Mouse (Mus musculus): ENCODE measurements around the gene Slc6a21. TPM values are rescaled to one million over a fixed set of nuclear protein-coding genes. Genes with fewer than 3 reads are reported as not detected.

Slc6a21 gene
- total RNA-seq (2023) = 0.95 to 1.4 TPM (median 0.98 TPM) in 3 of 4 replicates, not detected in the other

DNA sequence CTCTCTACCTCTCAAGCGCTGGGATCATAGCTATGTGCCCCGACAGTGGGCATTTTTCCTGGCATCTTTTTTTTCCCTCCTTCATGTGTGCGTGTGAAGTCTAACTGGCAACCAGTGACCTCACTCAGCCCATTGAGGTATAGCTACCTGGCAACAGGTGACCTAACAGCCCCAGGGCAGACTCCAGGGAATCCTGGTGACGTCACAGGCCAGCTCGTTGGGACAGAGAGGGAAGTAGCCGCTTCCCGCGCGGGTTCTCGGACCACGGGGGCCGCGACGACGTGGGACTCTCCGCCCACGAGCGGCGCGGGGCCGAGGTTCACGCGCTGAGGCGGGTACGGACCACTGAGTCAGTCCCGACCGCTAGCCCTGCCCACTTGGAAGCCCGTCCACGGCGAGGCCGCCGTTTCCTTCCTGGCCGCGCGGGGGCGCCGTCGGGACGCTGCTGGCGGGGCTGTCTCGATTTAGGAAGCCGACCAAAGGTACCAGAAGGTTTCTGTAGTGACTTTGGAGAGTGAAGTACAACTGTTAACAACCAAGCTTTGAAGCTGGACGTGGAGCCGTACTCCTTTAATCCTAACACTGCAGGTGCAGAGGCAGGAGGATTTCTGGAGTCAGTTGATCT, at the start of gene Slc6a21:
Slc6a21 (plus strand) TSS at position 378 of the 625 bp plus-strand sequence.

DNA sequence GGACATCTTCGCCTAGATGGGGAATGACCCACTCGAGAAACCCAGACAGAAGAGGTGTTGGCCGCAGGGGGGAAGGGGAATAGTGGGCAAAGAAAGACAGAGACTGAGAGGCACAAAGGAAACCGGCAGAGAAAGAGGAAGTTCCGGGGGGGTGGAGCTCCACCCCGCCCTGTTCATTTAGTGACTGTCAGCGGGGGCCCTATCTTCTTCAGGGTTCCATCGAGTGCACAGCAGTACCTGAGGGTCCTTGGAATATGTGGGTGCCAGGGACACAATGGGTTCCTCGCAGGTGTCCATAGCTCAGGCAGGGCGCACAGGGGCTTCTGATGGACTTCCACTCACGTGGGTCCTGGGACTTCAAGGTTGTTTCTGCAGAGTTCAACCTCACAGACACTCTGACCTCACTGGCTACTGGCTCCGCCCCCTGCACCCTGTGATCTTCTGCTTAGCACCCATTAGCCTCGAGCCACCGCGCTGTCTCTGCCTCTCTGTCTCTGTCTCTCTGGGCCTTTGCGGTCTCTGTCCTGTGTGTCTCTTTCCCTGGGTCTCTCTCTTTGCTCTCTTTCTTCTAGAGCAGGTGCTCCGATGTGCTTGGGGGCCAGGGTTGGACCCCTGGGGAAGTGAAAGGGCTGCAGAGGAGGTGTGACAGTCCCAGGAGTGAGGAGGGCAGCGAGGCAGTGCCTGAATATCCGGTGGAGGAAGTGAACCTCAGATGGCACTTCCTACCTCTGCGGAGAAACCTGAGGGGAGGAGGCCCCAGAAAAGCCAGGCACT, 38.4 kb upstream of the Slc6a21 start, which contains the start of gene Cd37:
Cd37 (minus strand) TSS at position 393 of the 774 bp plus-strand sequence.

DNA sequence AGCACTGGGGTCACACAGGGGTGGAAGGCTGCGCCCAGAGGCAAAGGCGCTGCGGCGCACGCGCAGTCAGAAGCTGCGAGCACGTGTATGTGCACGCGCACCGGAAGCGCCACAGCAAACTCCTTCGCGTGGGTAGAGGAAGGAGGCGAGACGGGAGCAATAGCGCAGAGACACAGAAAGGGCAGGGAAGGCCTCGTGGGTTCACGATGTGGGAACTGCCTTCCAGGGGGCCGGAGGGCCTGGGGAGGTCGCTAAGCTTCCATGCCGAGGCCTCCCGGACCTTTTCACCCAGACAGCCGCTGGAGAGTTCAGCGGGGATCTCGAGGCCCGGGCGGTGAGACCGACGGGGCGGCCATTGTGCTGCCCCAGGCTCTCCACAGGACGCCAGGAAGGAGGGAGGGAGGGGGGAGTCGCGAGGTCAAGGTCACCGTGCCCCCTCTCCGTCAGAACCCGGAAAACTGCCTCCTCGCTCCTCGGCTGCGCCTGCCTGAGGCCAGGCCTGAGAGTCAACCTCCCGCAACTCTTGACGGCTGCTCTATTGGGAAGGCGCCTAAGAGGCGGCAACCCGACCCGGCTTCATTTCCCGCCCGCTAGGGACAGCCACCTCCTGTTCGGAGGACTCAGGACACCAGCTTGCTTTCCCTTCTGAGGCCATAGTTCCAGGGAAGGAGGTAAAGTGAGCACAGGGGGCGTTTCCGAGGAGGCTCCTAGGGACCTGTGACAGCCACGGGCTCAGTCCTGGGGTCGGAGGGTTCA, 36.5 kb upstream of the Slc6a21 start, which contains the start of gene Slc6a16:
Slc6a16 (plus strand) TSS at position 453 of the 756 bp plus-strand sequence.

DNA sequence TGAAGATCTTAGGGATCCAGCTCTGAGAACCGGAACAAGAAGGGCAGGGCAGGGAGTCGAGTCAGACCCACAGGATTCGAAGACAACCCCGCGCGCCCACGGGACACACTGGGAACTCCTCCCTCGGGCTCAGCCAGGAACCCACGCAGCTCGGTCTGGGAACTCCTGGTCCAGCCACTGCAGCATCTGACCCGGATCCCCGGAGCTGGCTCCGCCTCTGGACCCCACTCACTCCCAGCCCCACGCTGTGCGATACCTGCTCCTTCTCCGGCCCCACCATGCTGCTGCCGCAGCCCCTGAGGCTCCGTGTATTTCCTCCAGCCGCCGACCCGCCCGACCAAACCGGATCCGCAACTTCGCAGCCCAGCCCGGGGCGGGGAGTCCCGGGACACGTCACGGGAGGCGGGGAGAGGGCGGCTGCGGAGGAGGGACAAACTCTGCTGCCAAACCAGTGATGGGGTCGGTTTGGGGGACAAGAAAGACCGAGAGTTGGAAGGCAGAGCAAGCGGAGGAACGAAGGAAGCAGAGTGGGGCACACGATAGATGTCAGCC, 56.2 kb downstream of the Slc6a21 start, which contains the start of gene Trpm4:
Trpm4 (minus strand) TSS at position 350 of the 552 bp plus-strand sequence.

DNA sequence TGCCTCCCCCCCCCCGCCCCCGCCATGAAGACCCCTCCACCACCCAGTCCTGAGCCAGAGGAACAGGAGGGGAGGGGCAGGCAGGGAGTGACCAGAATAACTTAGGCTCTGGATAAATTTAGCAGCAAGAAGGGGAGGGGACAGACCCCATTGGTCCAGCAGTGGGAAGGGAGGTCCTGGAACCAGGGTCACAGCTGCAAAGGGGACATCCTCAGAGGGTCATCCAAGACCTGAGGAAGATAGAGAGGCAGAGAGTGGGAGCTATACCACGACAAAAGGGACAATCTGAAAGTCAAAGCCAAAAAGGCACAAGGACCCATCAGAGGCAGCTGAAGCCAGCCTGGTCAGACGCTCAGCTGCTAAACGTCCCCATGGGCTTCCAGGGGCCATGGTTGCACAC, 57.7 kb downstream of the Slc6a21 start, which contains the start of gene Hrc:
Hrc (plus strand) TSS at position 235 of the 400 bp plus-strand sequence.

Other genes starting within 250 kb of the Slc6a21 start
- gene Prr12, start 224.6 kb upstream of the Slc6a21 start, total RNA-seq (2023) = 69.9 to 75.6 TPM (median 73.7 TPM) in 4 replicates
- gene Nosip, start 215.1 kb upstream of the Slc6a21 start, total RNA-seq (2023) = 51.4 to 59.1 TPM (median 57.5 TPM) in 4 replicates
- 2.5 to 3.6 TPM (median 3.0 TPM) in 4 replicates for gene Prrg2, start 214.8 kb upstream of the Slc6a21 start, total RNA-seq (2023)
- gene Rcn3, start 185.3 kb upstream of the Slc6a21 start, total RNA-seq (2023) = 2.1 to 5.0 TPM (median 2.8 TPM) in 4 replicates
- 27.9 to 34.9 TPM (median 30.5 TPM) in 4 replicates for gene Fcgrt, start 173.7 kb upstream of the Slc6a21 start, total RNA-seq (2023)
- 2,382 to 2,495 TPM (median 2,446 TPM) in 4 replicates for gene Rps11, start 153.1 kb upstream of the Slc6a21 start, total RNA-seq (2023)
- 4,153 to 4,573 TPM (median 4,453 TPM) in 4 replicates for gene Rpl13a, start 148.8 kb upstream of the Slc6a21 start, total RNA-seq (2023)
- gene Gm45713, start 141.3 kb upstream of the Slc6a21 start, total RNA-seq (2023) = not detected in 4 replicates
- 65.5 to 79.4 TPM (median 71.3 TPM) in 4 replicates for gene Flt3l, start 141.1 kb upstream of the Slc6a21 start, total RNA-seq (2023)
- 40.9 to 53.7 TPM (median 42.8 TPM) in 4 replicates for gene Pih1d1, start 123.2 kb upstream of the Slc6a21 start, total RNA-seq (2023)
- gene Aldh16a1, start 122.9 kb upstream of the Slc6a21 start, total RNA-seq (2023) = 104 to 117 TPM (median 113 TPM) in 4 replicates
- not detected in 4 replicates for gene Slc17a7, start 113.6 kb upstream of the Slc6a21 start, total RNA-seq (2023)
- gene Gfy, start 97.9 kb upstream of the Slc6a21 start, total RNA-seq (2023) = not detected in 4 replicates
- not detected in 4 replicates for gene Pth2, start 96.5 kb upstream of the Slc6a21 start, total RNA-seq (2023)
- gene Ccdc155, start 72.6 kb upstream of the Slc6a21 start, total RNA-seq (2023) = 0.33 to 1.3 TPM (median 0.63 TPM) in 4 replicates
- gene Dkkl1, start 65.4 kb upstream of the Slc6a21 start, total RNA-seq (2023) = 0.86 to 2.6 TPM (median 1.2 TPM) in 3 of 4 replicates, not detected in the other
- gene Tead2, start 61.8 kb upstream of the Slc6a21 start, total RNA-seq (2023) = not detected in 4 replicates
- 1,712 to 1,809 TPM (median 1,728 TPM) in 4 replicates for gene Cd37, start 38.4 kb upstream of the Slc6a21 start, total RNA-seq (2023)
- gene Slc6a16, start 36.4 kb upstream of the Slc6a21 start, total RNA-seq (2023) = not detected in 4 replicates
- 10.6 to 12.8 TPM (median 11.5 TPM) in 4 replicates for gene Trpm4, start 56.3 kb downstream of the Slc6a21 start, total RNA-seq (2023)
- not detected in 4 replicates for gene Hrc, start 57.8 kb downstream of the Slc6a21 start, total RNA-seq (2023)
- 0.21 to 0.47 TPM (median 0.43 TPM) in 3 of 4 replicates, not detected in the other for gene Ppfia3, start 89.5 kb downstream of the Slc6a21 start, total RNA-seq (2023)
- 1.8 to 2.4 TPM in 2 of 4 replicates, not detected in the others for gene Lin7b, start 93.1 kb downstream of the Slc6a21 start, total RNA-seq (2023)
- 589 to 644 TPM (median 622 TPM) in 4 replicates for gene Snrnp70, start 118.2 kb downstream of the Slc6a21 start, total RNA-seq (2023)
- gene Kcna7, start 128.1 kb downstream of the Slc6a21 start, total RNA-seq (2023) = not detected in 4 replicates
- gene Ntf5, start 136.2 kb downstream of the Slc6a21 start, total RNA-seq (2023) = not detected in 4 replicates
- gene Lhb, start 143.3 kb downstream of the Slc6a21 start, total RNA-seq (2023) = not detected in 4 replicates
- 15.2 to 18.0 TPM (median 16.1 TPM) in 4 replicates for gene Gys1, start 157.3 kb downstream of the Slc6a21 start, total RNA-seq (2023)
- 40.7 to 51.8 TPM (median 44.5 TPM) in 4 replicates for gene Ruvbl2, start 160.6 kb downstream of the Slc6a21 start, total RNA-seq (2023)
- gene Ftl1, start 182.4 kb downstream of the Slc6a21 start, total RNA-seq (2023) = 663 to 714 TPM (median 691 TPM) in 4 replicates
- 111 to 118 TPM (median 114 TPM) in 4 replicates for gene Bax, start 189.4 kb downstream of the Slc6a21 start, total RNA-seq (2023)
- gene Tulp2, start 204.4 kb downstream of the Slc6a21 start, total RNA-seq (2023) = not detected in 4 replicates
- gene Gm45808, start 209.3 kb downstream of the Slc6a21 start, total RNA-seq (2023) = 0.98 to 2.1 TPM in 2 of 4 replicates, not detected in the others
- gene Dhdh, start 211.3 kb downstream of the Slc6a21 start, total RNA-seq (2023) = 2.7 to 4.4 TPM (median 3.5 TPM) in 4 replicates
- 71.0 to 90.0 TPM (median 76.5 TPM) in 4 replicates for gene Nucb1, start 232.9 kb downstream of the Slc6a21 start, total RNA-seq (2023)
- gene Ppp1r15a, start 248.8 kb downstream of the Slc6a21 start, total RNA-seq (2023) = 1,459 to 1,639 TPM (median 1,567 TPM) in 4 replicates
- gene Plekha4, start 248.8 kb downstream of the Slc6a21 start, total RNA-seq (2023) = 1.4 to 3.1 TPM (median 2.0 TPM) in 4 replicates

All from B cell, adult 62 days (primary cell).